Mouse (Mus musculus): Measurements from ENCODE around the gene Rrh. TPM values are rescaled to one million over a fixed set of nuclear protein-coding genes. Genes with fewer than 3 reads are reported as not detected.

The Rrh gene
- under 1 TPM in 1 of 2 experiments, not detected in 1; 0.22 TPM for total RNA-seq (2023)

DNA sequence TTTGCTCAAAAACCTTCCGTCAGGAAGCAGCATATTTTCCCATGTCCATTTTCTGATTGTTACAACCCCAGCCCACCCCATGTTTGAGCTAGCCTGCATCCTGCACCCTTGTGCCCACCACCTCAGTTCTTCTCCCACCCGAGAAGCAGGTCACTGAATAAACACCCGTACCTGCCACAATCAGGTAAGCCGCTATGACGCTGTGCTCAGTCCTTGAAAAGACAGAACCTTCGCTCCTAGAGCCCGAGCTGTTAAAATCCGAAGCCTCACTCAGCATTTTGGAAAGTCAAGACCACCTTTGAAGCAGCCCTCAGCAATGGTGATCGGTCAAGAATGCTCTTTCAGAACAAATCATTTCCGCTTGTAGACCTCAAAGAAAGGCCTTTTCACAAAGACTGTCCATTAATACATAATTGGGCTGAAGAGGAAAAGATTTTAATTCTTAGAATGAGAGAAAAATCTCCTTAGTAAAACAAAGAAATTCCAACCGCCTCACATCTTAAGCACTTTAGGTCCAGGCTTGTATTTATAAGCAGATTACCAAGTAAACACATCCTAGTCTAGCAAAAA lies at the start of gene Rrh:
Rrh (minus strand) TSS at position 382 of the 570 bp plus-strand sequence.

DNA sequence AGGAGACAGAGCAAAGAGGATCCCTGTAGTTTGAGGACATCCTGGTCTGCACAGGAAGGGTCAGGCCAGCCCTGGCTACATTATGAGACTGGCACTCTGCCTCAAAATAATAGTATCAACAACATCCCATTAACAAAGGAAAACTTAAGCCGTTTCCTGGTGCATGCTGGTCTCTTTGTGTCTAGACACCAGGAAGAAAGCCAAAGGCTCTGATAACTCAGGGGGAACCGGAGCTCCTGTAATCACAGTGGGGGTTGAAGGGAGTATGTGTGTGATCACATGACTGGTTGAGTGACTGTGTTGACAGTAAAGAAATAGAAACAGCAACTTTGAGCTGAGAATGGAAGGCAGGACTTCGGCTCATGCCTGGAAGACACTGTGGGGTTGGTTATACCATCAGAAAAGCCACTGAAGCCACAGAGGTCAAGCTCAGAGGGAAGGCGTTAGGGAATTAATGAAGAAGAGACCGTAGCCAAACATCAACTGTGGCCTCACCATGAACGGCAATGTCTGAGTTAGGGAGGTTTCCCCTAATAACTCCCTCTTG lies 13.1 kb upstream of the Rrh start, which contains the start of gene Cfi:
Cfi (plus strand) TSS at position 497 of the 547 bp plus-strand sequence.

DNA sequence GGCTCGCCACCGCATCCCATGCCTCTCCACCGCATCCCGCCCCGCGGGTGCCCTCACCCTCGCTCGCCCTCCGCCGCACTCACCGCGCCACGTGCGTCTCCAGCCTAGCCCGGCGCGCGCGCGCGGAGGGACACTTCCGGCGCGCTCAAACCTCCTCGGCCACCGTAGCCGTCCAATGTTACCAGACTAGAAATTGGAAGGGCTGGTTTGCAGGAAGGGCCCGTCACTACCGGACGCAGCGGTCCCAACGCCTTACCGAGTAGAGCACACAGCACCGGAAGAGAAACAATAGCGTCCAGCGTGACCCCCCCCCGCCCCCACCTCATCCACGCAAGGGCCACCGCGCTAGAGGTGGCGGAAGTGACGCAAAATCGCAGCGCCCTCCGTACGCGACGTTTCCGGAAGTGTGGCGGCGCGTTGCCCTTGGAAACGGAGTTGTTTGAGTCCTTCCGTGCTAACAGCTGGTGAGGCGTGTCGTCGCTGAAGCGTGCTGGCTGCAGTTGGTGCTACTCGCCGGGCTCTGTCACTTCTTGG lies 8.7 kb upstream of the Rrh start, which contains the start of gene Gar1:
Gar1 (minus strand) TSS at position 362 of the 534 bp plus-strand sequence.

GRCm38 (mm10) chr3:129803765-129804164 lies 18.6 kb downstream of the Rrh start, which contains the start of gene Lrit3:
Lrit3 (minus strand) TSS chr3:129804030.

DNA sequence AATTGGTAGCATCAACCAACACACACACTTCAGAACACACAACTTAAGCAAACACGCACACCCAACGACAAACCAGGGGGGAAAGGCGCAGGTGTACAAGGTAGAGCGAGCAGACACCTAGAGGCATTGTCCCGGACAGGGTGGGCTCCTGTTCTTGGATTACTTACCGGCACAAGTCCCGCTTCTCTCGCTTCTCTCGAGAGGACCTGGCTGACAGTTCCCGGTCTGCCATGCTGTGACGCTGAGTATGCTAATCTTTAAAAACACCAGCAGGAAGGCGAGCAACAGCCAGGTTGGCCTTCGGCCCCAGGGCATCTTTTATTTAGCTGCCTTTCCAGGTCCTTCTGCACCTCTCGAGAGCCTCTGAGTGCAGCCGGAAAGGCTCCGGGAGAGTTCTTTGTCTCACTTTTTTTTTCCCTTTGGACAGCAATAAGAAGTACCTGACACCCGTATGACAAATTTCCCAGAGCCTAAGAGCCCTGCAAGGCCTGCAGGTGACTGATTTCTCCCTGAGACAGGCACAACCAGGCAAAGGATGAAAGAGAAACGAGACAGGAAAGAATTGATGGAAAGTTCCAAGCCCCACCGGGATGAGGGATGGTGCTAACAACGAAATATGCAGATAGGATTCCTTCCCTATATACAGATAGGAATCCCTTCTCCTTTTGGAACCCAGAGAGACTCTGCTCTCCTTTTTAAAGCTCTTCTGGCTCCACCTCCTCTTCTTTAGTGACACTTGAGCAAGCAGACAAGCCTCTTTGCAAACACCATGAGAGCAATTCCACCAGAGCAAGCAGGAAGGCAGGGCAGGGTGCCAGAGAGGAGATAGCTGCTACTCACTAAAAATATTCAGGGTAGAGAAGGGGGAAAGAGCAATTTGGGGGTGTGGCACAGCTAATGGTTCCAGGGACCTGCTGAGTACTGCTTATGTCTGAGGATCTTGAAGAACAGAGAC lies 67.5 kb downstream of the Rrh start, which contains the start of gene Egf:
Egf (minus strand) TSS at position 667 of the 955 bp plus-strand sequence.

Other genes starting within 250 kb of the Rrh start
- gene Egf, start 67.3 kb downstream of the Rrh start, total RNA-seq (2023), result under 1 TPM; 0.33 to 0.96 TPM
- gene Lrit3, start 18.6 kb downstream of the Rrh start, total RNA-seq (2023), result not detected
- 10 to 100 TPM; 24.3 to 27.6 TPM for gene Gar1, start 8.8 kb upstream of the Rrh start, total RNA-seq (2023)
- gene Cfi, start 13.3 kb upstream of the Rrh start, total RNA-seq (2023), result not detected
- 10 to 100 TPM in 1 of 2 experiments, 1 to 10 TPM in 1; 9.8 to 10.6 TPM for gene Pla2g12a, start 56.0 kb upstream of the Rrh start, total RNA-seq (2023)
- 10 to 100 TPM in 1 of 2 experiments, 1 to 10 TPM in 1; 9.2 to 10.1 TPM for gene Casp6, start 78.8 kb upstream of the Rrh start, total RNA-seq (2023)
- gene Mcub, start 147.6 kb upstream of the Rrh start, total RNA-seq (2023), result 10 to 100 TPM; 30.8 to 32.2 TPM
- 10 to 100 TPM; 62.2 to 69.4 TPM for gene Sec24b, start 239.0 kb upstream of the Rrh start, total RNA-seq (2023)